Mouse (Mus musculus) kidney, adult 2 months (tissue): Measurements from ENCODE around the gene Alk.

Source experiments
- CTCF ChIP-seq: fragments of 200-500 bp; conservative IDR thresholded peaks from 2 replicates; pipeline ENCODE4 v1.5.1; 2011; ENCODE audit warnings: low read depth, mild to moderate bottlenecking, control low read depth, low read length, moderate library complexity, mixed read lengths; ENCODE audit not compliant: insufficient read depth, insufficient read length
- POLR2A ChIP-seq: fragments of 200-500 bp; IDR thresholded peaks from one replicate; pipeline ENCODE4 v1.6.1; 2011; ENCODE audit warnings: low read depth, low read length, control low read depth

- TF ChIP-seq POLR2A (no peak), CTCF (no peak)
Observed at GRCm38 (mm10) chr17:72560771-72561170, 43.7 kb downstream of the Alk start.
